Mouse (Mus musculus) C2C12 (cell line): Measurements from ENCODE around the gene Msi2. TPM values are rescaled to one million over a fixed set of nuclear protein-coding genes. Genes with fewer than 3 reads are reported as not detected.
A peak's percentile ranks its signal among the peaks of the same experiment; 100 is the strongest.

Experiments used
- H3K27me3 ChIP-seq: one replicate; pipeline ENCODE4 v1.6.1; 2011; ENCODE audit not compliant: control insufficient read depth, insufficient read depth, insufficient read length
- H3K36me3 ChIP-seq: one replicate; pipeline ENCODE4 v1.6.1; 2011; ENCODE audit not compliant: control insufficient read depth, insufficient read depth
- H3K4me3 ChIP-seq: one replicate; pipeline ENCODE4 v1.5.1; 2011; ENCODE audit warnings: mild to moderate bottlenecking, control low read depth; ENCODE audit not compliant: poor library complexity, insufficient read depth, severe bottlenecking
- H3K79me2 ChIP-seq: one replicate; pipeline ENCODE4 v1.6.1; 2011; ENCODE audit not compliant: control insufficient read depth, insufficient read depth
- H3K79me3 ChIP-seq: one replicate; pipeline ENCODE4 v1.6.1; 2011; ENCODE audit warnings: low read depth, control low read depth
- H3ac ChIP-seq: one replicate; pipeline ENCODE3; 2011; ENCODE audit warnings: low read depth; ENCODE audit not compliant: control insufficient read depth, insufficient read length
- CEBPB ChIP-seq: IDR thresholded peaks from one replicate; pipeline ENCODE4 v1.6.1; 2011; ENCODE audit warnings: low read depth, mild to moderate bottlenecking, control low read depth, moderate library complexity
- CTCF ChIP-seq: IDR thresholded peaks from one replicate; pipeline ENCODE4 v1.5.1; 2011; ENCODE audit not compliant: control insufficient read depth, insufficient read depth, insufficient read length
- FOSL1 ChIP-seq: IDR thresholded peaks from one replicate; pipeline ENCODE4 v1.8.0; 2011; ENCODE audit warnings: mild to moderate bottlenecking, low read length; ENCODE audit not compliant: poor library complexity, insufficient read depth, severe bottlenecking
- MAX ChIP-seq: IDR thresholded peaks from one replicate; pipeline ENCODE4 v1.6.1; 2011; ENCODE audit warnings: mild to moderate bottlenecking, control low read depth
- MYOD1 ChIP-seq: IDR thresholded peaks from one replicate; pipeline ENCODE4 v1.6.1; 2011; ENCODE audit warnings: low read depth; ENCODE audit not compliant: control insufficient read depth, insufficient read length
- MYOG ChIP-seq: IDR thresholded peaks from one replicate; pipeline ENCODE4 v1.6.1; 2011; ENCODE audit not compliant: control insufficient read depth, insufficient read length; ENCODE audit errors: extremely low read depth
- USF1 ChIP-seq: IDR thresholded peaks from one replicate; pipeline ENCODE4 v1.6.1; 2011; ENCODE audit warnings: low read depth, mild to moderate bottlenecking, control low read depth, moderate library complexity
- polyA plus RNA-seq: library from polyadenylated mRNA; unstranded; fragments of >200 nt; fragmentation: generic; extraction: Trizol; gene quantifications from one replicate; pipeline ENCODE4 v1.2.1, GENCODE M21; 2012; ENCODE audit warnings: missing spikeins

Msi2 gene
- polyA plus RNA-seq, 1 experiment: 8.4 TPM

DNA sequence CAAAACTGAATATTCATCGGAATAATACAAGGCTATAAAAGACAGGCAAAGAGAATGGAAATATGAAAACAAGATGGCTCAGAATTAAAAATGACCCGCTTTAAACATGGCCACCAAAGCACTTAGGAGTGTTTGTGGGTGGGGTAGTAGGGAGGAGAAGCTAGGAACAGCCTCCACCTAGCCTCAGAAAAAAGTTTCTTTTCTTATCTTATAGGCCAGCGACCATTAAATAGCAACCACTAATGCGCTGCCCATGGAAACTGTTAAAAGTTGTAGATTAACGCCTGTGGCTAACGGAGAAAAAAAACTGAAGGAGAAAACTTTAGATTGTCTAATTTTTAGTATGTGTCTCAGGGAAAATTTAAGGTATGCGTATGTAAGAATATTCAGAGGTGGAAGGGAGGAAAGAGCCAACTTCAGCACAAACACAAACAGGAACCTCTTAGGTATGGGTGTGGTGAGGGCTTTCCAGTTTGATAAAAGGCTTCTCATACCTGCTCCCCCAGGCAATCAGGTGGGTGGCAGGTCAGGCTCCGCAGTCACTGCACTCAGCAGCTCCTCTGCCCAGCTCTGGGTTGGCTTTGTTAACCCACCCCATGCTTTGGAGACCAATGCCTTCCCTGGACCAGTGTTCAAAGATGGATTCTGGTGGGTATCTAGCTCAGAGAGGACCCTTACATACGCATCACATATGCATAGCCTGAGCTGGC is 298.5 kb downstream of the Msi2 start:
- Histone ChIP-seq H3K27me3 (no peaks in the 10 kb centered on the region), H3K79me2 (no peaks in the 10 kb centered on the region), H3K4me3 (no peak overlapping the region), H3K79me3 (no peaks in the 10 kb centered on the region), H3ac (no peak overlapping the region), H3K36me3 (no peaks in the 10 kb centered on the region)
- TF ChIP-seq USF1: no peak

DNA sequence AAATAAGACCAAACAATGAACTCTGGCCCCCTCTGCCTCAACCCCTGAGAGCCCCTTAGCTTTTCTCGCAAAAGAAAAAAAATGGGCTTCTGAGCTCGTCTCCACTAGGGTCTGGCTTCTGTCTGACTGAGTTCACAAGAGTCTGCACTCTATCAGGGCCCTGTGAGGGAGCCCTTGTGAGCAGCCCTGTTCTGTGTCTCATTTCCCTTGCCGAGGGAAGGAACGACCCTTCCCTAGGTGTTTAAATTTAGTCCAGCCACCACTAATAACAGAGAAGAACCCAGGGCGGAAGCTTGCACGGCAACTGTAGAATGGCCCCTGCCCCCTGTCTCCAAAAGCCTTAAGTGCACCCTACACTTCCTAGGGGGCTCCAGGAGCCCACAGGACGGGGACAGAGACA is 299.2 kb downstream of the Msi2 start:
- Histone ChIP-seq H3ac (no peak overlapping the region), H3K4me3 (no peak overlapping the region), H3K36me3 (no peaks in the 10 kb centered on the region), H3K27me3 (no peaks in the 10 kb centered on the region), H3K79me2 (no peaks in the 10 kb centered on the region), H3K79me3 (no peaks in the 10 kb centered on the region)
- TF ChIP-seq CEBPB: no peak
- no peak for TF ChIP-seq CTCF
- no peak for TF ChIP-seq MAX
- no peak for TF ChIP-seq MYOD1
- no peak for TF ChIP-seq MYOG
- TF ChIP-seq USF1: no peak
- no peak for TF ChIP-seq FOSL1

DNA sequence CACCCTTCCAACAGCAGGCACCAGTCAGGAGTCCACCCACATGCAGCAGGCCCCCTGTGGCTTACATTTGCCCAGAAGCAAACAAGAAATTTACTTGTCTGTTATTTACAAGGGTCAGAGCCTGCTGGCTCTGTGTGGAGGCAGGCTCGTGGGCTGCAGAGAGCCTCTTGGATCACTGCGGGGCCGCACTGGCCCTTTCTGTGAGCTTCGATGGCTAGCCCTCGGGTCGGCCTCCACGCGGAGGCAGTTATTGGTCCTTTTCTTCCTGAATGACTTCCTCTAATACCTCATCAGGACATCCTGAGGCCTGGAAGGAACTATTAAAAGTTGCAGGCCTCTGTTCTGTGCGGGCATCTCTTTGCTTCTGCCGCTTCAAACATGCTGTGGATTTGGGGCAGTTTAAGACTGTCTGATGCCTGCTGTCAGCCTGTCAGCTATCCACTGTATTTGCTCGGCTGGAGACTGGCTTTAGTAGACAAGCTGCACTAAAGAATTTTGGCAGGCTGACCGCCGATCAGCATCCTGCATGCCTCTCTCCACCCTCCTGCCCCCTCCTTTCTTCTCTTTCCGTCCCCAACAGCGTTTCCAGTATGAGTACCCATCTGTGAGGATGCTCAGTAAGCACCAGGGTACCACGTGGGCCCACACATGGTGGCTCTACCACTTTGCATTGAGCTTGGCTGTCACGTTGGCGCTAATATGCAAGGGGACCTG is 304.0 kb downstream of the Msi2 start:
- no peak for TF ChIP-seq CEBPB
- no peak for TF ChIP-seq USF1
- TF ChIP-seq MYOD1: no peak
- TF ChIP-seq MAX: no peak
- TF ChIP-seq CTCF: no peak
- no peak for TF ChIP-seq MYOG
- TF ChIP-seq FOSL1: no peak
- Histone ChIP-seq H3K79me3 (no peaks in the 10 kb centered on the region), H3K27me3 (no peaks in the 10 kb centered on the region), H3ac (no peak overlapping the region), H3K36me3 (no peaks in the 10 kb centered on the region), H3K4me3 (no peak overlapping the region), H3K79me2 (no peaks in the 10 kb centered on the region)

DNA sequence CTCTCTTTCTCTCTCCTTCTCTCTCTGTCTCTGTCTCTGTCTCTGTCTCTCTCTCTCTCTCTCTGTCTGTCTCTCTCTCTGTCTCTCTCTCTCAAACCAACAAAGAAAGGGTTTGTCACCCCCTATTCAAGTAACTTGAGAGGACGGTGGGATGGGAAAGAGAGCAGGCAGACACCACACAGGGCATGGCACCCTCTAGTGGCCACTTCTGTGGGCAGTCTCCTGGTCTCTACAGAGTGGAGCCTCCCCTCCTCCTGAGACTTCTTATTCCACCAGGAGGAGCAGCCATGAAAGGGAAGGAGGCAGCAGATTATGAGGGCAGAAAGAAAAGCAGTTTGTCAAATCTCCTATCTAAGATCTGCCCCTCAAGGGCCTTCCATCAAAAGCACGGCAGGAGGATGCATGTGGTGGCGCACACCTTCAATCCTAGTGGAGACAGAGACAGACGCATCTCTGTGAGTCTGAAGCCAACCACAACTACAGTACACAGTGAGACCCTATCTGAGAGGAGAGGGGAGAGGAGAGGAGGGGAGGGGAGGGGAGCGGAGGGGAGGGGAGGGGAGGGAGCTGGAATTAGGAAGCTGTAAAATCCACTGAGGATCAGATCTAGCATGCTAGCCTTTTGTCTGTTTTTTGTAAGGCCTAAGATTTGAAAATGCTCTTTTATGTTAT is 305.8 kb downstream of the Msi2 start:
- no peaks in the 10 kb centered on the region for H3K79me2 ChIP-seq
- no peaks in the 10 kb centered on the region for H3K79me3 ChIP-seq
- H3K4me3 ChIP-seq: no peak overlapping the region
- no peak overlapping the region for H3ac ChIP-seq
- H3K27me3 ChIP-seq: no peaks in the 10 kb centered on the region
- TF ChIP-seq CTCF: peak; percentile 58
- TF ChIP-seq FOSL1: no peak
- no peak for TF ChIP-seq MYOG
- no peak for TF ChIP-seq CEBPB
- TF ChIP-seq MYOD1: no peak
- no peaks in the 10 kb centered on the region for H3K36me3 ChIP-seq

DNA sequence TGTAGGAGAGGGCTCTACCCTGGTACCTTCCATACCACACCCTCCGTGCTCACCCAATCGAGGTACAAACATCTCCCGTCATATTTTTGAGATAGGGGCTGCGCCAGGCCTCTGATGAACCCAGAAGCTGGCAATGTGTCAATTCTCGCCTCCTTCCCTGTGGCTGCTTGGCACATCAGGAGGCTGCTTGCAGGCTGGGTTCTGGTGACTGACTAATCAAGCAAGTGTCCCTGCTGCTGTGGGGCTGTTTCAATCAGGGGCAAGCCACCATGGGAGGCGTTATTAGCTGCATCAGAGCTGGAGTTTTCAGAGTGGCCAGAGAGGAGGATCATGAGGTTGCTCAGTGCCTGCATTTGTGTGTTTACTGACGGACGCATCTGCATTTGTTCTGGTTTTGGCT is 310.0 kb downstream of the Msi2 start:
- no peaks in the 10 kb centered on the region for H3K79me3 ChIP-seq

DNA sequence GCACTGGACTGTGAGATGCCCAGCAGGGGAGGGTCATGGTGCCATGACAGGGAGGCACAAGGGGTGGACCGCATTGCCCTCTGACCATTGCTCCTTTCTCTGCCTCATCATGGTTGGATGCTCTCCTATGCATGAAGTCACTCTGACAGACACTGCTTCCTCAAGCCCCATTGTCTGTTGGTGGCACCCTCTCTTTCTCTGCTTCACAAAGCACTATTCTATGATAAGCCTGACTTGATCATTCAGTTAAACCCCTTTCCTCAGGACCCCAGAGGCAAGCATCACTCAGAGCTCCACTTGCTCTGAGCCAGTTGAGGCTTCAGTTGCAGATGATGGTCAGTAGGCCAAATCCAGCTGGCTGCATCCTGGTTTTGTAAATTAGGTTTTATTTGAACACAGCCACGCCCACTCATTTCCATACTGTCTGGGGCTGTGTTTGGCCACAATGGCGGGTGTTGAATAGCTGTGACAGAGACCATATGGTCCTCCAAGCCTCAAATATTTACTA is 311.9 kb downstream of the Msi2 start:
- no peak overlapping the region for H3K4me3 ChIP-seq
- no peak overlapping the region for H3ac ChIP-seq
- H3K79me3 ChIP-seq: no peaks in the 10 kb centered on the region
- H3K27me3 ChIP-seq: no peaks in the 10 kb centered on the region
- no peaks in the 10 kb centered on the region for H3K79me2 ChIP-seq
- TF ChIP-seq MYOD1 (no peak), CTCF (no peak), CEBPB (no peak), FOSL1 (no peak), USF1 (no peak), MYOG (no peak), MAX (no peak)
- no peaks in the 10 kb centered on the region for H3K36me3 ChIP-seq

More for the DNA sequence above, 310.0 kb downstream of the Msi2 start:
- Histone ChIP-seq H3ac (no peak overlapping the region), H3K4me3 (no peak overlapping the region), H3K36me3 (no peaks in the 10 kb centered on the region), H3K27me3 (no peaks in the 10 kb centered on the region), H3K79me2 (no peaks in the 10 kb centered on the region)
- no peak for TF ChIP-seq USF1
- no peak for TF ChIP-seq FOSL1
- TF ChIP-seq MAX: no peak
